Mouse (Mus musculus) embryonic fibroblast, embryonic 13.5 days (primary cell): ENCODE data around the gene 1110004F10Rik.

Experiments used
- CTCF ChIP-seq: IDR thresholded peaks from 2 replicates; pipeline ENCODE4 v1.5.1; 2011; ENCODE audit warnings: mild to moderate bottlenecking, control low read depth, low read length, moderate library complexity, borderline replicate concordance; ENCODE audit not compliant: insufficient read depth
- POLR2A ChIP-seq: IDR thresholded peaks from 2 replicates; pipeline ENCODE4 v1.6.1; 2011; ENCODE audit warnings: low read depth, mild to moderate bottlenecking, control low read depth, low read length, moderate library complexity

DNA sequence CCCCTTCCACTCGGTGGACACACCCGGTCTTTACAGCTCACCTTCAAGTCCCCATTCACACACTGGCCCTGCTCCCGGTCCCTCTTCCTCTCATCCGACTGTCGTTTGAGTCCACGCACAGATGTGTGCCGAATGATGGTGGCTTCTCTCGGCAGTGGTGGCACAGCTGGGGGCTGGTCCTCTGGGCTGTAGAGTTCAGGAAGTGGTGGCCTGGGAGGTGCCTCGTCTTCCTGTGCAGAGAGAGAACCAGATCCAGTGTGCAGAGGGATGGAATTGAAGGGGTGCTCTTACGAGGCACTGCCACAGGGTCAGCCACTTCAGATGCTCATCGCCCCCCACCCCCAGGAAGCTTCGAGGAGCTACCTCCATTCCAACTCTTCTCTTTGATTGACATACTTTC lies 98.0 kb downstream of the 1110004F10Rik start:
- TF ChIP-seq CTCF (no peak), POLR2A (no peak)
